Mouse (Mus musculus) CH12.LX (cell line): ENCODE data around the gene Myh3. TPM values are rescaled to one million over a fixed set of nuclear protein-coding genes. Genes with fewer than 3 reads are reported as not detected.

Experiments used
- DNase-seq: peaks from one replicate; pipeline ENCODE4 v3.0.0-alpha.2; 2013; ENCODE audit errors: extremely low read depth
- H3K27ac ChIP-seq: 2 replicates; pipeline ENCODE4 v1.5.1; 2012; ENCODE audit warnings: low read depth, mild to moderate bottlenecking, control low read depth, moderate library complexity; ENCODE audit not compliant: insufficient read depth
- H3K27me3 ChIP-seq: replicated peaks from 2 replicates; pipeline ENCODE3; 2012; ENCODE audit warnings: inconsistent platforms
- H3K36me3 ChIP-seq, 2 experiments: replicated peaks in 1 of 2; 2 replicates each; pipeline versions ENCODE3 to v1.6.1; 2012; ENCODE audit warnings: inconsistent platforms in 1 of 2, low read length in 1 of 2, mild to moderate bottlenecking in 1 of 2, mixed read lengths in 1 of 2, moderate library complexity in 1 of 2; ENCODE audit not compliant: control insufficient read depth in 1 of 2, insufficient read depth in 1 of 2
- H3K4me1 ChIP-seq, 2 experiments: 2 replicates each; pipeline ENCODE4 v1.6.1; 2012; ENCODE audit warnings: inconsistent platforms in 1 of 2, moderate library complexity in 1 of 2; ENCODE audit not compliant: insufficient read depth in 2 of 2, control insufficient read depth in 1 of 2
- H3K4me2 ChIP-seq: 2 replicates; pipeline ENCODE4 v1.6.1; 2012; ENCODE audit warnings: low read depth, mild to moderate bottlenecking, control low read depth; ENCODE audit not compliant: poor library complexity, insufficient read depth, severe bottlenecking
- H3K4me3 ChIP-seq, 3 experiments: fragments of 150-350 bp in 1 of 3; sonication (generic) in 1 of 3; replicated peaks in 1 of 3; 2 replicates each; pipeline versions ENCODE3 to v1.5.1; 2011 to 2012; ENCODE audit warnings: low read depth in 2 of 3, low read length in 2 of 3, mild to moderate bottlenecking in 2 of 3, moderate library complexity in 2 of 3, control low read depth in 1 of 3, improper control_type of control experiment in 1 of 3, inconsistent platforms in 1 of 3, mixed read lengths in 1 of 3; ENCODE audit not compliant: poor library complexity in 1 of 3
- H3K79me2 ChIP-seq: replicated peaks from 2 replicates; pipeline ENCODE4 v1.6.1; 2012; ENCODE audit warnings: mild to moderate bottlenecking, moderate library complexity; ENCODE audit not compliant: control insufficient read depth, poor library complexity, insufficient read depth, severe bottlenecking; ENCODE audit errors: extremely low read depth
- H3K9ac ChIP-seq: 2 replicates; pipeline ENCODE4 v1.6.1; 2012; ENCODE audit warnings: low read depth, mild to moderate bottlenecking, control low read depth, moderate library complexity; ENCODE audit not compliant: insufficient read depth
- H3K9me3 ChIP-seq: replicated peaks from 2 replicates; pipeline ENCODE3; 2012; ENCODE audit warnings: low read length, inconsistent platforms, mixed read lengths
- BHLHE40 ChIP-seq: IDR thresholded peaks from 2 replicates; pipeline ENCODE4 v1.6.1; 2011; ENCODE audit warnings: mild to moderate bottlenecking, low read depth, low read length, improper control_type of control experiment
- CTCF ChIP-seq, 2 experiments: IDR thresholded peaks in 1 of 2; conservative IDR thresholded peaks in 1 of 2; 2 replicates each; pipeline ENCODE4 v1.5.1; 2011 to 2012; ENCODE audit warnings: low read depth in 2 of 2, low read length in 2 of 2, improper control_type of control experiment in 1 of 2, inconsistent platforms in 1 of 2, mild to moderate bottlenecking in 1 of 2, moderate library complexity in 1 of 2
- ELF1 ChIP-seq: IDR thresholded peaks from 2 replicates; pipeline ENCODE4 v1.6.1; 2014; ENCODE audit warnings: low read depth, mild to moderate bottlenecking, inconsistent platforms, low read length, improper control_type of control experiment
- ETS1 ChIP-seq: conservative IDR thresholded peaks from 2 replicates; pipeline ENCODE4 v1.6.1; 2012; ENCODE audit warnings: low read depth, mild to moderate bottlenecking, inconsistent platforms, low read length, improper control_type of control experiment, moderate library complexity
- HCFC1 ChIP-seq: IDR thresholded peaks from 2 replicates; pipeline ENCODE4 v1.6.1; 2012; ENCODE audit warnings: low read depth, mild to moderate bottlenecking, inconsistent platforms, low read length, improper control_type of control experiment
- JUN ChIP-seq: IDR thresholded peaks from 2 replicates; pipeline ENCODE4 v1.6.1; 2011; ENCODE audit warnings: low read depth, mild to moderate bottlenecking, low read length, improper control_type of control experiment, moderate library complexity; ENCODE audit not compliant: insufficient read depth
- MAX ChIP-seq: IDR thresholded peaks from 2 replicates; pipeline ENCODE4 v1.6.1; 2011; ENCODE audit warnings: low read length, improper control_type of control experiment
- MEF2A ChIP-seq: IDR thresholded peaks from 2 replicates; pipeline ENCODE4 v1.6.1; 2014; ENCODE audit warnings: low read depth, mild to moderate bottlenecking, inconsistent platforms, low read length, improper control_type of control experiment, borderline replicate concordance
- PAX5 ChIP-seq: IDR thresholded peaks from 2 replicates; pipeline ENCODE4 v1.6.1; 2012; ENCODE audit warnings: low read length, inconsistent platforms, mixed read lengths
- POLR2AphosphoS2 ChIP-seq: IDR thresholded peaks from 2 replicates; pipeline ENCODE4 v1.6.1; 2011; ENCODE audit warnings: low read depth, low read length, improper control_type of control experiment
- RAD21 ChIP-seq: IDR thresholded peaks from 2 replicates; pipeline ENCODE4 v1.6.1; 2011; ENCODE audit warnings: low read depth, mild to moderate bottlenecking, low read length, improper control_type of control experiment, moderate library complexity
- USF1 ChIP-seq: IDR thresholded peaks from 2 replicates; pipeline ENCODE4 v1.6.1; 2014; ENCODE audit warnings: low read depth, mild to moderate bottlenecking, inconsistent platforms, low read length, improper control_type of control experiment
- USF2 ChIP-seq: conservative IDR thresholded peaks from 2 replicates; pipeline ENCODE4 v1.6.1; 2011; ENCODE audit warnings: low read depth, low read length, improper control_type of control experiment
- ZC3H11A ChIP-seq: IDR thresholded peaks from 2 replicates; pipeline ENCODE4 v1.6.1; 2012; ENCODE audit warnings: low read depth, mild to moderate bottlenecking, inconsistent platforms, low read length, improper control_type of control experiment
- ZNF384 ChIP-seq: IDR thresholded peaks from 2 replicates; pipeline ENCODE4 v1.6.1; 2012; ENCODE audit warnings: low read depth, low read length, improper control_type of control experiment, inconsistent platforms
- dilution Hi-C: fragments of 300-500 bp; cut with MboI; formaldehyde crosslinking; loops from 2 replicates; pipeline ENCODE4 v1.14.3; 2020; ENCODE audit warnings: low sequenced_read_pairs; ENCODE audit not compliant: extremely low pct_unique_long_range_greater_than_20kb, extremely low pct_ligation_motif_present
- in situ Hi-C: fragments of 300-500 bp; cut with MboI; formaldehyde crosslinking; loops from 3 replicates; pipeline ENCODE4 v1.14.3; 2019; ENCODE audit warnings: low sequenced_read_pairs, low pct_ligation_motif_present, low pct_unique_long_range_greater_than_20kb, mixed read lengths
- polyA plus RNA-seq: library from polyadenylated mRNA; unstranded; fragments of >175 nt; gene quantifications from 2 replicates; pipeline ENCODE4 v1.2.1, GENCODE M21; 2012; ENCODE audit warnings: low read depth; ENCODE audit not compliant: insufficient read length
- total RNA-seq, 2 experiments: library from RNA; depleted of rRNA; stranded (reverse); fragments of 300-350 nt in 1 of 2; fragments of >200 nt in 1 of 2; gene quantifications; 2 replicates each; pipeline ENCODE4 v1.2.3; 2012 to 2014

Gene Myh3
- total and polyA plus RNA-seq, 3 experiments: 0.12 to 0.64 (median 0.26) TPM

DNA sequence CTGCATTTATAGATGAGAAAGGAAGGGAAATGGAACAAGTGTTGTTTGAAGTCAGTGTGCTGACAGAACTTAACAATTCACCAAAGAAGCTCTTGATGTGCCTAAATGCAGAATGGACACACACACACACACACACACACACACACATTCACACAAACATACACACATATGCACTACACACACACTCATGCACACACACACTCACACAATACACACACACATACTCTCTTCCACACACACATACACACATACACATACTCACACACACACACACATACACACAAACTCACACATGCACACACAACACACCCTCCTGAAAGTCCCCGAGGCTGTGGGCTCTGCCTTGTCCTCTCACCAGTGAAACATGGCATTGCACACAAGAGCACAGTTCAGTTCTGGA is 26.1 kb downstream of the Myh3 start:
- H3K4me2 ChIP-seq: peak overlapping the region; percentile 27; the same call in 1 of the 2 replicates
- peaks cover 10% of the 10 kb centered on the region for H3K27me3 ChIP-seq
- peaks cover 11 to 14% of the 10 kb centered on the region in 2 experiments for H3K4me1 ChIP-seq
- H3K36me3 ChIP-seq: no peaks in the 10 kb centered on the region
- no peak for TF ChIP-seq USF2
- TF ChIP-seq POLR2AphosphoS2: no peak
- no peak for TF ChIP-seq MEF2A
- no peak for TF ChIP-seq MAX
- TF ChIP-seq HCFC1: no peak
- no peak for TF ChIP-seq USF1
- TF ChIP-seq ZNF384: no peak
- TF ChIP-seq BHLHE40: no peak
- TF ChIP-seq RAD21: no peak
- no peak for TF ChIP-seq PAX5
- no peak for DNase-seq
- dilution Hi-C loops: no loop called here
- no peaks in the 10 kb centered on the region for H3K79me2 ChIP-seq
- no peak overlapping the region for H3K9ac ChIP-seq
- H3K4me3 ChIP-seq: no peak overlapping the region
- no peaks in the 10 kb centered on the region for H3K9me3 ChIP-seq
- no peak overlapping the region for H3K27ac ChIP-seq
- in situ Hi-C loops: no loop called here

GRCm38 (mm10) chr11:67104714-67105113 is 26.6 kb downstream of the Myh3 start:
- Histone ChIP-seq H3K9me3 (no peaks in the 10 kb centered on the region), H3K4me3 (no peak overlapping the region), H3K4me1 (peaks cover 11 to 14% of the 10 kb centered on the region in 2 experiments), H3K9ac (no peak overlapping the region), H3K79me2 (no peaks in the 10 kb centered on the region), H3K27me3 (peaks cover 6% of the 10 kb centered on the region), H3K36me3 (no peaks in the 10 kb centered on the region), H3K4me2 (peak overlapping the region; percentile 27), H3K27ac (no peak overlapping the region)
- TF ChIP-seq ETS1 (peak; percentile 33; the same call in 1 of the 2 replicates), ZC3H11A (no peak), MEF2A (peak; percentile 97), CTCF (conservative IDR thresholded peaks at IDR 0.05 in 1 of 2, IDR thresholded peaks at IDR 0.05 in 1 of 2; ENCODE audit: low read depth in 2 of 2, low read length in 2 of 2) (no peak), ELF1 (no peak), JUN (peak; percentile 85), BHLHE40 (peak; percentile 39)
- dilution Hi-C loops (no loop called here), in situ Hi-C loops (loop anchor here (5.0 kb wide), 1 partner anchor 77 kb away; the partner anchor contains the start of gene Tmem220)
- no peak for DNase-seq
